Mouse (Mus musculus) lung, postnatal 0 days (tissue): Measurements from ENCODE around the gene Wnt5b. TPM values are rescaled to one million over a fixed set of nuclear protein-coding genes. Genes with fewer than 3 reads are reported as not detected.

Experiments used
- ATAC-seq: fragments of 200-750 bp; cut with Nextera tagmentation; 2 replicates; pipeline ENCODE4 v1.8.0; 2017; ENCODE audit warnings: moderate library complexity
- DNase-seq: peaks from one replicate; pipeline ENCODE4 v3.0.0-alpha.2; 2016; ENCODE audit warnings: low spot score
- H3K27ac ChIP-seq: fragments of 300-500 bp; sonication (generic); 2 replicates; pipeline ENCODE4 v1.5.1; 2014; ENCODE audit warnings: antibody characterized with exemption, mild to moderate bottlenecking, low read length, mixed read lengths
- H3K27me3 ChIP-seq: fragments of 300-500 bp; sonication (generic); replicated peaks from 2 replicates; pipeline ENCODE4 v1.6.1; 2014; ENCODE audit warnings: low read length, mixed read lengths; ENCODE audit not compliant: insufficient read depth
- H3K36me3 ChIP-seq: fragments of 300-500 bp; sonication (generic); 2 replicates; pipeline ENCODE4 v1.6.1; 2014; ENCODE audit warnings: low read length, mixed read lengths; ENCODE audit not compliant: insufficient read depth
- H3K4me1 ChIP-seq: fragments of 300-500 bp; sonication (generic); 2 replicates; pipeline ENCODE4 v1.6.1; 2014; ENCODE audit warnings: antibody characterized with exemption, low read depth, low read length, mixed read lengths; ENCODE audit not compliant: insufficient read depth
- H3K4me2 ChIP-seq: fragments of 300-500 bp; sonication (generic); replicated peaks from 2 replicates; pipeline ENCODE4 v1.6.1; 2014; ENCODE audit warnings: low read depth, mild to moderate bottlenecking, low read length, moderate library complexity, mixed read lengths
- H3K4me3 ChIP-seq: fragments of 300-500 bp; sonication (generic); 2 replicates; pipeline ENCODE4 v1.5.1; 2014; ENCODE audit warnings: low read depth, low read length
- H3K9ac ChIP-seq: fragments of 300-500 bp; sonication (generic); replicated peaks from 2 replicates; pipeline ENCODE4 v1.6.1; 2014; ENCODE audit warnings: low read depth, mild to moderate bottlenecking
- H3K9me3 ChIP-seq: fragments of 300-500 bp; sonication (generic); 2 replicates; pipeline ENCODE4 v1.6.1; 2016; ENCODE audit warnings: low read length, mixed read lengths
- CTCF ChIP-seq: IDR thresholded peaks from 2 replicates; pipeline ENCODE4 v1.5.1; 2016; ENCODE audit warnings: antibody characterized with exemption, mild to moderate bottlenecking
- EP300 ChIP-seq: IDR thresholded peaks from 2 replicates; pipeline ENCODE4 v1.6.1; 2016; ENCODE audit warnings: antibody characterized with exemption, mild to moderate bottlenecking, control low read depth
- WGBS: fragments of 180-500 bp; shearing (Covaris S2); extraction: QIAGEN DNeasy Blood & Tissue Kit; methylation state at CpG from one replicate; pipeline ENCODE4 v1.1.7; 2014; 5-methylcytosine and 5-hydroxymethylcytosine counted together
- polyA plus RNA-seq: library from polyadenylated mRNA; unstranded; fragments of >200 nt; fragmentation: Nextera tagmentation; extraction: Ambion mirVana; gene quantifications from 2 replicates; pipeline ENCODE4 v1.2.1, GENCODE M21; 2015

Wnt5b gene
- polyA plus RNA-seq, 1 experiment from 2014 or later = 6.6 TPM

DNA sequence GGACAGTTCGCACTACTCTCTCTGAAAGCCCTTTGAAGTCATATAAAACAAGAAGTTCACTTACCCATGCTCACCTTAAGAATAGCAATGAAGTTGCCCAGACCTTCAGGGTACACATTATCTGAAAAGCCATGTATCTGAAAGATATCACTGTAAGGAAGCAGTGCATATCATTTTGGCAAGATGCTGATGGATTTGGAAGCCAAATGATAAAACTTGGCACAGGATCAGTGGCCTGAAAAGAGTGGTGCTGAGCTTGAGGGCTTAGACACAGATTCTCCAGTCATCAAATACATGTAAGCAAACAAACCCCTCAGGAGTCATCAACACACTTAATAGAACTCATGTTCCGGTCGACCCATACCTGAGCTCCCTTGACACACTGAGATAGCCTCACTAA, 143.5 kb downstream of the Wnt5b start:
- Histone ChIP-seq H3K36me3 (no peaks in the 10 kb centered on the region), H3K9me3 (no peaks in the 10 kb centered on the region), H3K27me3 (no peaks in the 10 kb centered on the region), H3K4me1 (peaks cover 1% of the 10 kb centered on the region; the same call in 1 of the 2 replicates), H3K4me3 (no peak overlapping the region), H3K4me2 (no peak overlapping the region), H3K27ac (no peak overlapping the region), H3K9ac (no peak overlapping the region)
- no peak for TF ChIP-seq CTCF
- ATAC-seq = no peak
- 67% methylated on average over 3 of the region's 3 CpGs for WGBS
- no peak for DNase-seq

DNA sequence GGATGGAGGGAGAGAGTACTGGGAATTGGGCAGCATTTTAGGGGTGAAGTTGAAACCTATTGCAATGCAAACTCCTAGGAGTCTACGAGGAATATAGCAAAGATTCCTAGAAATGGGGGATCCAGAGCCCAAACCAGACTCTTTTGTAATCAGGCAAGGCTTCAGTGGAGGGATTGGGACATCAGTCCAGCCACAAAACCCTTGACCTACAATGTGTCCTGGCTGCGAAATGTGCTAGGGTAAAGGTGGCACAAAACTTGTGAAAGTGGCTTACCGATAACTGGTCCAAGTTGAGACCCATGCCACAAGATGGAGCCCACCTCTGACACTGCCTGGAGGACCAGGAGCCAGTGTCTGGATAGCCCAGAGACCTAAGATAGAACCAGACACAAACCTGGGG, 144.8 kb downstream of the Wnt5b start:
- ATAC-seq = 0 out of 2 replicates have a peak, but pooled peaks have one; percentile 13
- H3K4me3 ChIP-seq = no peak overlapping the region
- H3K9me3 ChIP-seq = no peaks in the 10 kb centered on the region
- no peak overlapping the region for H3K27ac ChIP-seq
- TF ChIP-seq CTCF = no peak
- peak; percentile 36; the same call in 1 of the 2 replicates for TF ChIP-seq EP300
- no peaks in the 10 kb centered on the region for H3K27me3 ChIP-seq
- H3K4me1 ChIP-seq = peaks cover 3% of the 10 kb centered on the region; the same call in 1 of the 2 replicates
- H3K4me2 ChIP-seq = no peak overlapping the region
- 76% methylated on average over 3 of the region's 3 CpGs for WGBS
- H3K36me3 ChIP-seq = no peaks in the 10 kb centered on the region
- no peak overlapping the region for H3K9ac ChIP-seq
- DNase-seq = no peak

DNA sequence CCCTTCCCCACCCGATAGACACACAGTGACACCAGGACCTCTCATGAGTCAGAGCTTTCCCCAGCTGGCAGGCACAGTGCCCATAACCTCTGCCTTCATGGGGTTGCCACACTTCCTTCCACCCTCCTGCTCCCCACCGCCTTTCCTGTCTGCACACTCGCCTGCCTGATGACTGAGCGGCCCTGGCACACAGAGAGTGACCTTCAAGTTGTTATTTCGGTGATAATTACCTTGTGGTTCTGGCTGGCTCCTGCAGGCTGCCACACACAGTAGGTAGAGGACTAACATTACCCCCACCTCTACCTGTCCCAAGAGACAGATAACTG, 147.9 kb downstream of the Wnt5b start:
- TF ChIP-seq EP300 (peak; percentile 87), CTCF (no peak)
- H3K4me3 ChIP-seq = no peak overlapping the region
- ATAC-seq = peak; percentile 93
- H3K9ac ChIP-seq = no peak overlapping the region
- peak; percentile 88 for DNase-seq
- 14% methylated on average over 5 of the region's 5 CpGs for WGBS
- no peaks in the 10 kb centered on the region for H3K27me3 ChIP-seq
- no peaks in the 10 kb centered on the region for H3K9me3 ChIP-seq
- H3K4me1 ChIP-seq = peaks cover 3% of the 10 kb centered on the region; the same call in 1 of the 2 replicates
- H3K4me2 ChIP-seq = no peak overlapping the region
- no peak overlapping the region for H3K27ac ChIP-seq
- H3K36me3 ChIP-seq = no peaks in the 10 kb centered on the region

DNA sequence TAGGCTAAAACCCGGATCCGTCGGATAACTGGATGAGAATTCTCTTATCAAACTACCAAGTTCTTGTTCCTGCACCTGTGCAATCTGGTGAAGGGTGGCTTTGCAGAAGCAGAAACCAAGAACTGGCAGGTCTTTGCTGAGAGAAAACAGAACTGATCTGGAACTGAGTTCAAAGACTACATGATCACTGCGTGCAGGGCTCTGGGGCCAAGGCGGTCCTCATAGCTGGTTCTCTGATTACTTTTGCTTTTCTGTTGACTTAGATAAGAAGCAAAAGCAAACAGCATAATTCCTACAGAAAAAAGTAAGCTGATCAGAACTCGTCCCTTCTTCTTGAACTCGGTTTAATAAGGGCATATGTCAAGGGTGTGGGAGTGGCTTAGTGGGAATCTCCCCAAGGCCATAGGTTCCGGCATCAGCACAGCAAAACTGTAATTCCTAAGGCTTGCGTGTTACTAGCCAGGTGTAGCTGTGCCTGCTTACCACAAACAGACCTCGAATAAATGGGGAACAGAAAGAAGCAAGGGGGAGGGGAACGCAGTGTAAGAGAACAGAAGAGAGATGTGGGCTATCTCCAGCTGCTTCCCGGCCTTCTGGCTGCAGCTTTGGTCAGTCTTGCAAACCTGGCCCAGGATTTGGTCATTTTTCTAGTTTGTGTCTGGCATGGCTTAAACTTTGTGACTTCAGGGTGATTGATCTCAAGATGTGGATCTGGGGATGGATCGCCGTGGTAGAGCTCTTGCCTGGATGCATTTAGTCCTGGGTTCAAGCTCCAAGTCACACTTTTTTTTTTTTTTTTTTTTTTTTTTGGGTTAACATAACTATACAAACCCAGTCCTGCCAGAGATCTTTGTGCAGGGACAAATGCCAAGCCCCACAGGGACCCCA, 148.5 kb downstream of the Wnt5b start:
- H3K27ac ChIP-seq = peak overlapping the region; percentile 20; the same call in 1 of the 2 replicates
- peaks cover 3% of the 10 kb centered on the region; the same call in 1 of the 2 replicates for H3K4me1 ChIP-seq
- H3K4me3 ChIP-seq = no peak overlapping the region
- no peak overlapping the region for H3K9ac ChIP-seq
- DNase-seq (no peak), ATAC-seq (0 out of 2 replicates have a peak, but pooled peaks have one; percentile 8)
- no peaks in the 10 kb centered on the region for H3K9me3 ChIP-seq
- no peaks in the 10 kb centered on the region for H3K36me3 ChIP-seq
- TF ChIP-seq EP300 (no peak), CTCF (no peak)
- H3K27me3 ChIP-seq = no peaks in the 10 kb centered on the region
- H3K4me2 ChIP-seq = no peak overlapping the region
- WGBS = 50% methylated on average over 14 of the region's 14 CpGs

DNA sequence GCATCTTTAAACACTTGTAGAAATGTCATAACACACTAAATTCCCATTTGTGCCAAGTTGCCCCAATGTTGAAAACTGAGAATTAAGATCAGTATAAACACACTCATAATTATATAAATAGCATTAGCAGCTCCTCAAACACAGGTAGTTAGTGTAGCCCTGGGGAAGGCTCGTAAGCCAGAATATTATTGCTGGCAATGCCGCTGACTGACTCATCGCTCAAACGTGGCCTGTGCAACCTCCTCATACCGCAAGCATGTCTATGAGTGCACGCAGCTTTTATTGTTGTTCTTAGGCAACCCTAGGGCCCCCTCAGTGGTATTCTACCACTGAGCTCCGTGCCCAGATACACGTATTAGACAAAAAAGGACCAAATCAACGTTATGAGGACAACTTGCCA, 151.3 kb downstream of the Wnt5b start:
- ATAC-seq (no peak), DNase-seq (peak; percentile 53)
- Histone ChIP-seq H3K9ac (no peak overlapping the region), H3K4me1 (peaks cover 5% of the 10 kb centered on the region; the same call in 1 of the 2 replicates), H3K4me3 (no peak overlapping the region), H3K4me2 (no peak overlapping the region), H3K36me3 (no peaks in the 10 kb centered on the region), H3K27ac (no peak overlapping the region), H3K27me3 (no peaks in the 10 kb centered on the region), H3K9me3 (no peaks in the 10 kb centered on the region)
- WGBS = 52% methylated on average over 9 of the region's 9 CpGs
- TF ChIP-seq CTCF (no peak), EP300 (no peak)

DNA sequence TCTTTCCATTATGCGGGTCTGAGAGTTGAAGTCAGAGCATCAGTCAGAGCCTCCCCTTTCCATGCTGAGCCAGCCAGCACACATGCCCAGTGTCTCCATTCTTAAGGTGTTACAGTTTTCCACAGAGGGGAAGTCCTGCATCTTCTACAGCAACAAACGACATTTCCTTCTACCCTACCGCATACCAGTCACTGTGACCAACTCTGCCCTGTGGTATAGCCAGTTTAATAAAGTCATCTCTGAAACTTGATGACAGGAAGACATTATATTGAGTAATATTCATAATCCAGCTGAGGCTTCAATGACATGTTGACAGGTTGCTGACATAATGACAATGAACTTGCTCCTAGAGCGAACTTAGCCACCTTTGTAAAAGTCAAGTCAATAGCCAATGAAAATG, 153.4 kb downstream of the Wnt5b start:
- Histone ChIP-seq H3K27ac (no peak overlapping the region), H3K4me2 (no peak overlapping the region), H3K27me3 (no peaks in the 10 kb centered on the region), H3K9me3 (no peaks in the 10 kb centered on the region), H3K36me3 (no peaks in the 10 kb centered on the region), H3K4me1 (peaks cover 4% of the 10 kb centered on the region; the same call in 1 of the 2 replicates), H3K4me3 (no peak overlapping the region), H3K9ac (no peak overlapping the region)
- ATAC-seq = no peak
- WGBS = 88% methylated on average over 4 of the region's 4 CpGs
- DNase-seq = no peak
- TF ChIP-seq EP300 (no peak), CTCF (no peak)
